Mouse (Mus musculus) intestine, embryonic 16.5 days (tissue): ENCODE data around the gene Pcgf6. TPM values are rescaled to one million over a fixed set of nuclear protein-coding genes. Genes with fewer than 3 reads are reported as not detected.

Experiments
- ATAC-seq: fragments of 200-750 bp; cut with Nextera tagmentation; 2 replicates; pipeline ENCODE4 v1.8.0; 2017; ENCODE audit warnings: moderate TSS enrichment, moderate library complexity
- H3K27ac ChIP-seq: fragments of 300-500 bp; sonication (generic); 2 replicates; pipeline ENCODE4 v1.5.1; 2014; ENCODE audit warnings: mild to moderate bottlenecking, low read length
- H3K27me3 ChIP-seq: fragments of 300-500 bp; sonication (generic); replicated peaks from 2 replicates; pipeline ENCODE4 v1.6.1; 2014; ENCODE audit warnings: low read length, control low read depth, mixed read lengths; ENCODE audit not compliant: control insufficient read depth, insufficient read depth
- H3K36me3 ChIP-seq: fragments of 300-500 bp; sonication (generic); 2 replicates; pipeline ENCODE4 v1.6.1; 2014; ENCODE audit warnings: low read length, control low read depth; ENCODE audit not compliant: control insufficient read depth, insufficient read depth
- H3K4me1 ChIP-seq: fragments of 300-500 bp; sonication (generic); 2 replicates; pipeline ENCODE4 v1.6.1; 2014; ENCODE audit warnings: low read length, control low read depth, mixed read lengths; ENCODE audit not compliant: control insufficient read depth, insufficient read depth
- H3K4me2 ChIP-seq: fragments of 300-500 bp; sonication (generic); 2 replicates; pipeline ENCODE4 v1.6.1; 2014; ENCODE audit warnings: low read depth, low read length, control low read depth
- H3K4me3 ChIP-seq: fragments of 300-500 bp; sonication (generic); 2 replicates; pipeline ENCODE4 v1.5.1; 2014; ENCODE audit warnings: mild to moderate bottlenecking, low read length
- H3K9ac ChIP-seq: fragments of 300-500 bp; sonication (generic); 2 replicates; pipeline ENCODE4 v1.6.1; 2014; ENCODE audit warnings: low read depth, low read length
- H3K9me3 ChIP-seq: fragments of 300-500 bp; sonication (generic); 2 replicates; pipeline ENCODE4 v1.6.1; 2016; ENCODE audit warnings: low read length, control low read depth; ENCODE audit not compliant: control insufficient read depth
- WGBS: fragments of 180-500 bp; shearing (Covaris S2); extraction: QIAGEN DNeasy Blood & Tissue Kit; methylation state at CpG from one replicate; pipeline ENCODE4 v1.1.7; 2014; 5-methylcytosine and 5-hydroxymethylcytosine counted together
- polyA plus RNA-seq: library from polyadenylated mRNA; unstranded; fragments of >200 nt; fragmentation: Nextera tagmentation; extraction: Ambion mirVana; gene quantifications from 2 replicates; pipeline ENCODE4 v1.2.1, GENCODE M21; 2015

Pcgf6 gene
- polyA plus RNA-seq, result 16.1 and 16.7 TPM in 2 replicates

DNA sequence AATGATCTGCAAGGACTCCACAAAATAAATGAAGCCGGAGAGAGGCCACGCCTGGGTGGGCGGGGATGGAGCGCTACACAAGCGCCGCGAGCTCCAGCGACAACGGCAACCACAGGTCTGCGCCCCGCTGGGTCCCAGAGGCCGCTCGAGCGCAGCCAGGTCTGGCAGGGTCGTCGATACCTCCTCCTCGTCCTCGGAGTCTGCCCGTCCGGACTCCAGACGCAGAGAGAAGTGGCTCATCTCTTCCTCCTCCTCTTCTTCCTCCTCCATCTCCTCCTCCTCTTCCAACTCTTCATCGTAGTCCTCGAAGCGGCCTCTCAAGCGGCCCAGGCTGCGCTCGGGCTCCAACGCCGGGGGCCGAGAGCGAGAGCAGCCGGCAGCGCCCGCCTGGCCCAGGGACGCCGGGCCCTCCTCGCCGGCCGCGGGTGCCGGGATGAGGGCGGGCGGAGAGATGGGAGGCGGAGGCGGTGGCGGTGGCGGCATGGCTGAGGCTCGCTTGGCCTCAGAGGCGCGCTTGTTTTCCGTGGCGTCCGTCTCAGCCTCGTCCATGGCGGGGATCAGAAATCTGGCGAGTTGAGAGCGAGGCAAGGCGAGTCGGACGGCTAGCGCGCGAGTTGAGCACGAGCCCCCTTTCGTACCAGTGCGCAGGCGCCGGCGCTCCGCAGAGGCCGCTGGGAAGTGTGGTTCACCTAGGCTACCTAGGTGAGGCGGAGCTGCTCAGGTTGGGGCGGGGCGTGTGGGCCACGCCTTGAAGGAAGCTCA is at the start of gene Pcgf6:
TSS of gene Pcgf6 (minus strand) at position 636 of the 762 bp plus-strand sequence.
- peak within 1 kb of the TSS; percentile 86 for H3K9ac ChIP-seq
- peaks cover 21% of the 10 kb centered on the region for H3K4me1 ChIP-seq
- peak; percentile 89 for ATAC-seq
- H3K27ac ChIP-seq, result peak within 1 kb of the TSS; percentile 94
- no peaks in the 10 kb centered on the region for H3K27me3 ChIP-seq
- no peaks in the 10 kb centered on the region for H3K9me3 ChIP-seq
- WGBS, result under 1% methylated on average over 75 of the region's 75 CpGs
- peak within 1 kb of the TSS; percentile 91 for H3K4me3 ChIP-seq
- peak within 1 kb of the TSS; percentile 77 for H3K4me2 ChIP-seq
- H3K36me3 ChIP-seq, result no peaks in the 10 kb centered on the region

DNA sequence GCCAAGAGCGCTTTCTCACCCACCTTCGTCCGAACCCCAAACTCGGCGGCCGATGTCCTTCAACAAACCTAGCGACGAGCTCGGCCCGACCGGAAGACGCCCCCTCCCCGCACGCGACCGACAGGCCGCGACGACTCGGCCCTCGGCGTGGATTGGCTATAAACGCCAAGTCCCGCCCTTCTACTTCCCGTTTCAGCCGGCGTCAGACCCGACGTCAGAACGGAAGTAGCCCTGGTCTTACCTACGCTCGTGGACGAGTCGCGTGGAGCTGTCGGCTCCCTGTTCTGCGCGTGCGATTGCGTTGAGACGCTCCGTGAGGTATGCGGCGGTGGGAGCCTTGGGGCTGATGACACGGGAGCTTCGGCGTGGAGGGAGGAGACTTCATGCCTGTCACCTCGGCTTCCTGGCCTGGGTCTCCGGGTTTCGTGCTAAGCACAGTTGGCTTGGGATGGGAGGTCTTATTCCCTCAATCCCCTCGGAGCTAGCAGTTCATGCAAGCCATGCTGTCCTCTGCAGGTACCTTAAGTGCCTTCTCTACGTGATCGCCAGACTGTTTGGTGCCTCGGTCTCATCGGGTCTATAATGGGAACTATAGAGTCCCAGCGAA is 39.9 kb upstream of the Pcgf6 start, which contains the start of the genes Usmg5 and Pdcd11:
TSS of gene Usmg5 (minus strand) at position 98 of the 607 bp plus-strand sequence.
TSS of gene Pdcd11 (plus strand) at position 219 of the 607 bp plus-strand sequence.
- Histone ChIP-seq H3K9ac (peak within 1 kb of the TSS; percentile 99), H3K4me2 (peak within 1 kb of the TSS; percentile 76), H3K9me3 (no peaks in the 10 kb centered on the region), H3K4me1 (peaks cover 12% of the 10 kb centered on the region), H3K4me3 (peak within 1 kb of the TSS; percentile 95), H3K27me3 (no peaks in the 10 kb centered on the region), H3K36me3 (peaks cover 5% of the 10 kb centered on the region), H3K27ac (peak within 1 kb of the TSS; percentile 91)
- ATAC-seq, result peak; percentile 99
- WGBS, result under 1% methylated on average over 56 of the region's 56 CpGs

DNA sequence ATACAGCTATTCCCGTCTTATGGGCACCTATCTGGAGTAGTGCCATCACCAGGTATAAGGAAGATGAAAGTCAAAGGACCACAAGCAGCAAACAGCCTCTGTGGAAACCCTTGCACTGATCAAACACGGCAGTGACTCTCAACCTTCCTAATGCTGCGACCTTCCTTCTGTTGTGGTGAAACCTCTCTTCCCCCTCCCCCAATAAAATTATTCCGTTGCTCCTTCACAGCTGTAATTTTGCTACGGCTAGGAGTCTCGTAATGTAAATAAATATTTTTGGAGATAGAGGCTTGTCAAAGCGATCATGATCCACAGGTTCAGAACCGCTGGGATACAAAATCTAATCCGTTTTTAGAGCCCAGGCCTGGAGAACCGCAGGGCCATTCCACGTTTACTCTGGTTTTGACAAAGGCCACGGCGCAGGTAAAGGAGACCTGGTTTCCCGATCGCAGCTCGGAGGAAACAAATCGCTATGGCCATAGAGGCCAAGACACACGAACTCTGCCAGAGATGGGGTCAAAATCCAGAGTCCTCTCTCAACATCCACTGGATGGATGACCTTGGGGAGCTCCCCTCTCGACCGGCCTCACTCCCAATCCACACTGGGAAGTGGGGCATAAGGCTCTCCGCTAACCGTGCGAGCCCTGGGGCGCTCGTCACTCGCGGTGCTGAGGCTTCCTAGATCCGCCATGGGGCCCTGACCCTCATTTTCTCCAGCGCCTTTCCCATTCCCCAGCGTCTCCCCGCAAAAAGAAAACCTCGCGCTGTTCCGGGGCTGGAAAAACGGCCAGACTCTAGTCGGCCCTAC is 39.2 kb upstream of the Pcgf6 start:
- H3K27ac ChIP-seq, result peak overlapping the region; percentile 91
- H3K36me3 ChIP-seq, result peaks cover 1% of the 10 kb centered on the region; the same call in 1 of the 2 replicates
- peaks cover 12% of the 10 kb centered on the region for H3K4me1 ChIP-seq
- 1% methylated on average over 36 of the region's 36 CpGs for WGBS
- H3K27me3 ChIP-seq, result no peaks in the 10 kb centered on the region
- H3K9ac ChIP-seq, result peak overlapping the region; percentile 99
- peak; percentile 75 for ATAC-seq
- H3K4me2 ChIP-seq, result peak overlapping the region; percentile 76
- H3K9me3 ChIP-seq, result no peaks in the 10 kb centered on the region
- H3K4me3 ChIP-seq, result peak overlapping the region; percentile 95

DNA sequence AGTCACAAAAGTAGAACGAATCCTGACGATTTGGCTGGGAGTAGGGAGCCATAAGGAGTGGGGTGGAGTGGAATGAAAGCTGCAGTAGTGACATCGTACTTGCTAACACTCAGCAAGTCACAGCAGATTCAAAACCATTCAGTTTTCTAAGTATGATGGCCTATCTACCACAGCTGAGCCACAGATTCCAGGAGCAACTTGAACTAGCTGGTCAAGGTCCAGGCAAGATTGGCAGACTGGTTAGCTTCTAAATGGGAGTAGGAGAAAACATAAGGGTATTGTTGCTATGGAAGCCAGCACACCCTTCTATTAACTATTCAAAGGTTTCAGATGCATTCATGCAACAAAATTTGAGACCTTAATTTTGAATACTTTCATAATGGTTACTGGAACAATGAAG is 37.5 kb upstream of the Pcgf6 start:
- no peaks in the 10 kb centered on the region for H3K27me3 ChIP-seq
- ATAC-seq, result no peak
- H3K4me3 ChIP-seq, result no peak overlapping the region
- no peak overlapping the region for H3K27ac ChIP-seq
- H3K4me2 ChIP-seq, result no peak overlapping the region
- H3K9ac ChIP-seq, result no peak overlapping the region
- peaks cover 12% of the 10 kb centered on the region for H3K4me1 ChIP-seq
- no peaks in the 10 kb centered on the region for H3K9me3 ChIP-seq
- 79% methylated on average over 3 of the region's 3 CpGs for WGBS
- H3K36me3 ChIP-seq, result 0 out of 2 replicates have a peak, but pooled peaks cover 3% of the 10 kb centered on the region

DNA sequence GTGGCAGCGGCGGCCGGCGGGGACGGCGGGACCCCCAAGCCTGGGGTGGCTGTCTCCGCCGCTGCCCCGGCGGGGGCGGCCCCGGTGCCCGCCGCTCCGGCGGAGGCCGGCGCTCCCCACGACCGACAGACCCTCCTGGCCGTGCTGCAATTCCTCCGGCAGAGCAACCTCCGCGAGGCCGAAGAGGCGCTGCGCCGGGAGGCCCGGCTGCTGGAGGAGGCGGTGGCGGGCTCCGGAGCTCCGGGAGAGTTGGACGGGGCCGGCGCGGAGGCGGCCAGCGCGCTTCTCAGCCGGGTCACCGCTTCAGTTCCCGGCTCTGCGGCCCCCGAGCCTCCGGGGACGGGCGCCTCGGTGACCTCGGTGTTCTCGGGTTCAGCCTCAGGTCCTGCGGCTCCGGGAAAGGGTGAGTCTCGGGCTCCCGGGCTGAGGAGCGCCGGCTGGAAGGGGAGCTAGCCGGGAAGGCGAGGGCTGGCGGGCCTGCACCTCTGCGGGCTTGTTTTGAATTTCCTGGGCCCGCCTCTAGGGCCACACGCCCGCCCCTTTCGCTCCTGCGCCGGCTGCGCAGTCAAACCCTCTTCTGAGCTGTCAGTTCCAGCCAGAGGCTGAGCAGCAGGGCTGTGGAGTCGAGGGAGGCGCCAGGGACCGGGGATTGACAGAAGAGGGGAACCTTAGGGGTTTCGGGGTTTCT is 17.4 kb upstream of the Pcgf6 start:
- no peaks in the 10 kb centered on the region for H3K9me3 ChIP-seq
- H3K27me3 ChIP-seq, result no peaks in the 10 kb centered on the region
- H3K4me2 ChIP-seq, result peak overlapping the region; percentile 64
- peak; percentile 96 for ATAC-seq
- peak overlapping the region; percentile 90 for H3K27ac ChIP-seq
- H3K36me3 ChIP-seq, result peaks cover 12% of the 10 kb centered on the region; the same call in 1 of the 2 replicates
- H3K4me3 ChIP-seq, result peak overlapping the region; percentile 99
- H3K4me1 ChIP-seq, result no peaks in the 10 kb centered on the region
- under 1% methylated on average over 66 of the region's 72 CpGs for WGBS
- H3K9ac ChIP-seq, result peak overlapping the region; percentile 97

DNA sequence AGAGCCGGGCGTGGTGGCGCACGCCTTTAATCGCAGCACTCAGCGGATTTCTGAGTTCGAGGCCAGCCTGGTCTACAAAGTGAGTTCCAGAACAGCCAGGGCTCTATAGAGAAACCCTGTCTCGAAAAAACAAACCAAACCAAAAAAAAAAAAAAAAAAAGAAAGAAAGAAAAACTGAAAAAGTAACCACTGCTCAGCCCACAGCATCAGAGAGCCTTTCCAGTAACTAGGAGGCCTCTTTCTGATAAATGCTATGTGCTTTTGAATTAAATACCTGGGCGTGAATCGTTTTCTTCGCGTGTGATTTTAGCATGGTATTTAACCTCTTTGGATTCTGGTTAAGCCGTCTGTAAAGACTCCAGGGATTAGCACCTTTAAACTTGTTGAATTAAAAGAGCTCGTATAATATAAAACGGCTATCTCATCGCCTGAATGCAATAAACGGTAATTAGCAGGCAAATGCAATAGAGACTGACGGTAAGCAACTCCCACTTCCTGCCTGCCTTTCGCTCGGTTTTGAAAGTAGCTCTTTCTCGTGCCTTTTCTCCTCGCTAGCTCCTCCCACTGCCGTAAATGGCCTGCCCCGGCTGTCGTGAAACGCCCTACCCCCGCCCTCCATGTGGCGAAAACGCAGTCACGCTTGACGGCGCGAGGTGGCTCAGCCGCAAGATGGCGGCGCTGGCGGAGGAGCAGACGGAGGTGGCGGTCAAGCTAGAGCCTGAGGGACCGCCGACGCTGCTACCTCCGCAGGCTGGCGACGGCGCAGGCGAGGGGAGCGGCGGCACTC is 16.6 kb upstream of the Pcgf6 start, which contains the start of gene Taf5:
TSS of gene Taf5 (plus strand) at position 651 of the 787 bp plus-strand sequence.
- 9% methylated on average over 49 of the region's 49 CpGs for WGBS
- Histone ChIP-seq H3K9ac (peak within 1 kb of the TSS; percentile 97), H3K4me1 (no peaks in the 10 kb centered on the region), H3K36me3 (peaks cover 10% of the 10 kb centered on the region; the same call in 1 of the 2 replicates), H3K9me3 (no peaks in the 10 kb centered on the region), H3K4me3 (peak within 1 kb of the TSS; percentile 99), H3K27ac (peak within 1 kb of the TSS; percentile 90), H3K27me3 (no peaks in the 10 kb centered on the region), H3K4me2 (peak within 1 kb of the TSS; percentile 64)
- peak; percentile 77 for ATAC-seq

DNA sequence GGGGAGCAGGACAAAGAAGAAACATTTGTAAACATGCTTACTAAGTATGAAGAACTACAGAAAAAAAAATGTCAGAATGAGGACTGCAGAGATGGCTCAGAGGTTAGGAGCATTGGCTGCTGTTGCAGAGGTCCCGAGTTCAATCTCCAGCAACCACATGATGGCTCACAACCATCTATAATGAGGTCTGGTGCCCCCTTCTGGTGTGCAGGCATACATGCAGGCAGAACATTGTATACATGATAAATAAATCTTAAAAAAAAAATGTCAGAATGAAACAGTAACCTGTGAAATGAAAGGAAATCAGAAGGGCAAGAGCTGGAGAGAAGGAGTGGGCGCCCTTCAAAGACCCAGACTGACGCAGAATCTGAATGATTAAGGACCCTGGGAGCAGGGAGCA is 15.2 kb upstream of the Pcgf6 start:
- WGBS, result 92% methylated on average over 3 of the region's 3 CpGs
- no peak overlapping the region for H3K27ac ChIP-seq
- ATAC-seq, result no peak

DNA sequence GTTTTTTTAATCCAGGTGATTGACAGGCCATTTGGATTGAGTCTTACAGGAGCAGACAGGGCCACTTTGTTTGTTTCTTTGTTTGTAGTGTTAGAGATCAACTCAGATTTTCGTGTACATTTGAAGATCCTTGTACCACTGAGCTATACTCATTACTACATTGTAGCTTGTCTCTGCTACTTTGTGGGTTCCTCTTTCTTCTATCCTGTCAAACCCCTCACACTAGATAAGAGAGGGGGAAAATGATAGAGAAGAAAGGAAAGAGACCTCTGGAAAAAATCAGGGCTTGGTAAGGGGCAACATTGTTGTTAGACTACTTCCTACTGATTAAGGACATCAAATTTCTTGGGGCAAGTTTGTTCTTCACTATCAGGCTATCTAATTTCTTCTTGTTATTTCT is 7.0 kb upstream of the Pcgf6 start:
- H3K9me3 ChIP-seq, result no peaks in the 10 kb centered on the region
- H3K27ac ChIP-seq, result no peak overlapping the region
- H3K27me3 ChIP-seq, result no peaks in the 10 kb centered on the region
- H3K4me2 ChIP-seq, result no peak overlapping the region
- H3K36me3 ChIP-seq, result no peaks in the 10 kb centered on the region
- 74% methylated on average over 1 of the region's 1 CpGs for WGBS
- no peaks in the 10 kb centered on the region for H3K4me1 ChIP-seq
- ATAC-seq, result no peak
- H3K9ac ChIP-seq, result no peak overlapping the region
- H3K4me3 ChIP-seq, result no peak overlapping the region

More for the DNA sequence above, 15.2 kb upstream of the Pcgf6 start:
- Histone ChIP-seq H3K27me3 (no peaks in the 10 kb centered on the region), H3K4me3 (no peak overlapping the region), H3K9me3 (no peaks in the 10 kb centered on the region), H3K4me1 (no peaks in the 10 kb centered on the region), H3K4me2 (no peak overlapping the region), H3K36me3 (no peaks in the 10 kb centered on the region), H3K9ac (no peak overlapping the region)
